Mouse (Mus musculus) lung, postnatal 0 days (tissue): ENCODE data around the gene Kctd11. TPM values are rescaled to one million over a fixed set of nuclear protein-coding genes. Genes with fewer than 3 reads are reported as not detected.

Experiments used
- ATAC-seq: fragments of 200-750 bp; cut with Nextera tagmentation; 2 replicates; pipeline ENCODE4 v1.8.0; 2017; ENCODE audit warnings: moderate library complexity
- DNase-seq: peaks from one replicate; pipeline ENCODE4 v3.0.0-alpha.2; 2016; ENCODE audit warnings: low spot score
- H3K27ac ChIP-seq: fragments of 300-500 bp; sonication (generic); 2 replicates; pipeline ENCODE4 v1.5.1; 2014; ENCODE audit warnings: antibody characterized with exemption, mild to moderate bottlenecking, low read length, mixed read lengths
- H3K27me3 ChIP-seq: fragments of 300-500 bp; sonication (generic); replicated peaks from 2 replicates; pipeline ENCODE4 v1.6.1; 2014; ENCODE audit warnings: low read length, mixed read lengths; ENCODE audit not compliant: insufficient read depth
- H3K36me3 ChIP-seq: fragments of 300-500 bp; sonication (generic); 2 replicates; pipeline ENCODE4 v1.6.1; 2014; ENCODE audit warnings: low read length, mixed read lengths; ENCODE audit not compliant: insufficient read depth
- H3K4me1 ChIP-seq: fragments of 300-500 bp; sonication (generic); 2 replicates; pipeline ENCODE4 v1.6.1; 2014; ENCODE audit warnings: antibody characterized with exemption, low read depth, low read length, mixed read lengths; ENCODE audit not compliant: insufficient read depth
- H3K4me2 ChIP-seq: fragments of 300-500 bp; sonication (generic); replicated peaks from 2 replicates; pipeline ENCODE4 v1.6.1; 2014; ENCODE audit warnings: low read depth, mild to moderate bottlenecking, low read length, moderate library complexity, mixed read lengths
- H3K4me3 ChIP-seq: fragments of 300-500 bp; sonication (generic); 2 replicates; pipeline ENCODE4 v1.5.1; 2014; ENCODE audit warnings: low read depth, low read length
- H3K9ac ChIP-seq: fragments of 300-500 bp; sonication (generic); replicated peaks from 2 replicates; pipeline ENCODE4 v1.6.1; 2014; ENCODE audit warnings: low read depth, mild to moderate bottlenecking
- H3K9me3 ChIP-seq: fragments of 300-500 bp; sonication (generic); 2 replicates; pipeline ENCODE4 v1.6.1; 2016; ENCODE audit warnings: low read length, mixed read lengths
- CTCF ChIP-seq: IDR thresholded peaks from 2 replicates; pipeline ENCODE4 v1.5.1; 2016; ENCODE audit warnings: antibody characterized with exemption, mild to moderate bottlenecking
- EP300 ChIP-seq: IDR thresholded peaks from 2 replicates; pipeline ENCODE4 v1.6.1; 2016; ENCODE audit warnings: antibody characterized with exemption, mild to moderate bottlenecking, control low read depth
- WGBS: fragments of 180-500 bp; shearing (Covaris S2); extraction: QIAGEN DNeasy Blood & Tissue Kit; methylation state at CpG from one replicate; pipeline ENCODE4 v1.1.7; 2014; 5-methylcytosine and 5-hydroxymethylcytosine counted together
- polyA plus RNA-seq: library from polyadenylated mRNA; unstranded; fragments of >200 nt; fragmentation: Nextera tagmentation; extraction: Ambion mirVana; gene quantifications from 2 replicates; pipeline ENCODE4 v1.2.1, GENCODE M21; 2015

Kctd11 gene
- polyA plus RNA-seq, 1 experiment from 2014 or later = 10.1 TPM

- ATAC-seq (peak; percentile 94), DNase-seq (peak; percentile 100)
- H3K4me3 ChIP-seq = peak within 1 kb of the TSS; percentile 55
- no peaks in the 10 kb centered on the region for H3K36me3 ChIP-seq
- H3K4me2 ChIP-seq = peak within 1 kb of the TSS; percentile 94
- TF ChIP-seq CTCF (no peak), EP300 (peak; percentile 86)
- H3K9me3 ChIP-seq = no peaks in the 10 kb centered on the region
- 0 out of 2 replicates have a peak, but pooled peaks cover 5% of the 10 kb centered on the region for H3K27me3 ChIP-seq
- H3K9ac ChIP-seq = peak within 1 kb of the TSS; percentile 69
- H3K27ac ChIP-seq = peak within 1 kb of the TSS; percentile 90
- under 1% methylated on average over 34 of the region's 34 CpGs for WGBS
- peaks cover 11% of the 10 kb centered on the region for H3K4me1 ChIP-seq
Observed at GRCm38 (mm10) chr11:69837952-69838713, 43.1 kb downstream of the Kctd11 start, which contains the start of gene Tmem256. Gene Tmem256, plus strand, starts transcription at chr11:69838514.

- ATAC-seq (peak; percentile 70), DNase-seq (no peak)
- Histone ChIP-seq H3K4me1 (peaks cover 11% of the 10 kb centered on the region), H3K27ac (peak within 1 kb of the TSS; percentile 90), H3K36me3 (no peaks in the 10 kb centered on the region), H3K4me2 (peak within 1 kb of the TSS; percentile 94), H3K9ac (peak within 1 kb of the TSS; percentile 69), H3K27me3 (0 out of 2 replicates have a peak, but pooled peaks cover 5% of the 10 kb centered on the region), H3K9me3 (no peaks in the 10 kb centered on the region), H3K4me3 (peak within 1 kb of the TSS; percentile 55)
- WGBS = under 1% methylated on average over 30 of the region's 32 CpGs
- TF ChIP-seq EP300 = no peak
- TF ChIP-seq CTCF = peak; percentile 51
Observed at GRCm38 (mm10) chr11:69837604-69837951, 43.6 kb downstream of the Kctd11 start, which contains the start of gene Nlgn2. Gene Nlgn2, minus strand, starts transcription at chr11:69837784.

GRCm38 (mm10) chr11:69836703-69837576 lies 44.3 kb downstream of the Kctd11 start:
- peaks cover 11% of the 10 kb centered on the region for H3K4me1 ChIP-seq
- peak overlapping the region; percentile 94 for H3K4me2 ChIP-seq
- peak overlapping the region; percentile 55 for H3K4me3 ChIP-seq
- H3K9me3 ChIP-seq = no peaks in the 10 kb centered on the region
- peak overlapping the region; percentile 90 for H3K27ac ChIP-seq
- H3K27me3 ChIP-seq = 0 out of 2 replicates have a peak, but pooled peaks cover 5% of the 10 kb centered on the region
- no peak for ATAC-seq
- peak overlapping the region; percentile 55 for H3K9ac ChIP-seq
- DNase-seq = peak; percentile 32
- WGBS = 3% methylated on average over 37 of the region's 52 CpGs
- no peak for TF ChIP-seq CTCF
- no peak for TF ChIP-seq EP300
- H3K36me3 ChIP-seq = no peaks in the 10 kb centered on the region

GRCm38 (mm10) chr11:69835966-69836335 lies 45.3 kb downstream of the Kctd11 start:
- Histone ChIP-seq H3K36me3 (no peaks in the 10 kb centered on the region), H3K27ac (no peak overlapping the region), H3K9me3 (no peaks in the 10 kb centered on the region), H3K9ac (no peak overlapping the region), H3K4me3 (no peak overlapping the region), H3K4me1 (peaks cover 11% of the 10 kb centered on the region), H3K4me2 (no peak overlapping the region), H3K27me3 (0 out of 2 replicates have a peak, but pooled peaks cover 5% of the 10 kb centered on the region)
- TF ChIP-seq CTCF = no peak
- TF ChIP-seq EP300 = no peak
- DNase-seq = no peak
- ATAC-seq = no peak
- WGBS = 0% methylated on average over 3 of the region's 4 CpGs

GRCm38 (mm10) chr11:69835326-69835965 lies 45.8 kb downstream of the Kctd11 start:
- 22% methylated on average over 9 of the region's 9 CpGs for WGBS
- no peaks in the 10 kb centered on the region for H3K36me3 ChIP-seq
- no peak for TF ChIP-seq EP300
- TF ChIP-seq CTCF = no peak
- no peak overlapping the region for H3K27ac ChIP-seq
- H3K27me3 ChIP-seq = 0 out of 2 replicates have a peak, but pooled peaks cover 5% of the 10 kb centered on the region
- H3K4me3 ChIP-seq = no peak overlapping the region
- DNase-seq (no peak), ATAC-seq (no peak)
- H3K4me2 ChIP-seq = no peak overlapping the region
- H3K9ac ChIP-seq = no peak overlapping the region
- no peaks in the 10 kb centered on the region for H3K9me3 ChIP-seq
- peaks cover 11% of the 10 kb centered on the region for H3K4me1 ChIP-seq
